Mouse (Mus musculus): ENCODE measurements around the gene Mc1r. TPM values are rescaled to one million over a fixed set of nuclear protein-coding genes. Genes with fewer than 3 reads are reported as not detected.
"Not testable (repeated sequence)": the region's sequence is repeated elsewhere in the genome, so short reads cannot be mapped to it uniquely, and the experiment has no call there.

Gene Mc1r
- total RNA-seq, 2 experiments from 2014 or later = not detected

DNA sequence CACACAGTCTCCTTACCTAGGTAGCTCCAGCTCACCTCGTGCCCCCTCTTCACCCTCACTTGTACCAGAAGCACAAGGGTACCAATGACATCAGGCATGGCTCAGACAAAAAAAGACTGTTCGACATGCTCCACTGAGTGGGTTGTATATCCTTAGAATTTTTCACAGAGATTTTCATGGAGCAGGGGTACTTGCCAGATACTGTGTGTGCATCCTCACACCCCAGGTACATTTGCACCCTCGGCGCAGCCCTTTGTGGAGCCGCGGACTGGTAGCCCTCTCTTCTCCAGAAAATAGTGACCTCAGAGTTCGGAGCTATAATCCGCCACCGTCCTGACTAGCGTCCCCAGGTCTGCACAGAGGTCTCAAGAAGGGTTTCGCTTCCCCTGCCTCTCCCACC lies 3.9 kb downstream of the Mc1r start:
- ATAC-seq (replicated peaks; ENCODE audit: low FRiP score, poor library complexity, severe bottlenecking) = no peak

DNA sequence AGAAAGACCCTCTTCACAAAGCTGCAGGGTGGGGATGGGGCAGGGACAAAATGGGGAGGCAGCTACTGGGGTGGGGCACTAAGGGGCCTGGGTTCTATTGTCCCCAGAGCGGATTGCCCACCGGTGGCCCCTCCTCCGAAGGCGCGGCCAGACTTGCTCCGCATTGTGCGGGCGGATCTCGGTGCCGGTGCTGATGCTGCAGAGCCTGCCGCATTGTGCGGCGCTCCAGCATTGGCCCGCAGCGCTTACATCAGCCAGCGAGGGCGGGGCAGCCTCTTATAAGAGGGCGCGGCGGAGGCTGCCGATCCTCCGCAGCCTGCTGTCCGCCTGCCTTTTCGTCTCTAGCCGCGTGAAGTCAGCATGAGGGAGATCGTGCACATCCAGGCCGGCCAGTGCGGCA lies 4.3 kb downstream of the Mc1r start, which contains the start of gene Tubb3:
Gene Tubb3 (plus strand): TSS at position 179 of the 400 bp plus-strand sequence.
- peak; percentile 39 for ATAC-seq (replicated peaks; ENCODE audit: low FRiP score, poor library complexity, severe bottlenecking)

DNA sequence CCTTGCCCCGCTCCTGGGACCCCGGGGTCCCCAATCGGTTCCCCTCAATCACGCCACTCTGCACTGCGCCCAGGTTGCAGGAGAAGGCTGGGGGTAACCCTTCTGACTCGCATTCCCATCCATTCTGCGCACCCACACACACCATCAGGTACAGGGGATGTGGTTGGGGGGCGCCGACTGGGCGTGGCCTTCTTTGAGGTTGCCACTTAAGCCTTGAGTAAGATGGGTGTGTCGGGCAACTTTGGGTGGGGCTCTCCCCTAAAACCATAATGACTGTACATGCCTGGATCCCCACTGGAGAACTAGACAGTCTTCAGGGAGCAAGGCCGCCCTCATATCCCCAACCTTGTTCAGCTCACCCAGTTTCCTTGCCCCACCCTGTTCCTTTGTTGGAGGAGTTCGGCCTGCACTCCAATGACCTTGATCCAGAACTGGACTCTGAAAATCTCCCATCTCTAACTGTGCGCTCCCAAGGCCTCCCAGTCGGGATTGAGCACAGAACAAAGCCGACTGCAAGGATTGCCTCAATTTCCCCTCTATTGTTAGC lies 4.9 kb downstream of the Mc1r start:
- no peak for ATAC-seq (replicated peaks; ENCODE audit: low FRiP score, poor library complexity, severe bottlenecking)

DNA sequence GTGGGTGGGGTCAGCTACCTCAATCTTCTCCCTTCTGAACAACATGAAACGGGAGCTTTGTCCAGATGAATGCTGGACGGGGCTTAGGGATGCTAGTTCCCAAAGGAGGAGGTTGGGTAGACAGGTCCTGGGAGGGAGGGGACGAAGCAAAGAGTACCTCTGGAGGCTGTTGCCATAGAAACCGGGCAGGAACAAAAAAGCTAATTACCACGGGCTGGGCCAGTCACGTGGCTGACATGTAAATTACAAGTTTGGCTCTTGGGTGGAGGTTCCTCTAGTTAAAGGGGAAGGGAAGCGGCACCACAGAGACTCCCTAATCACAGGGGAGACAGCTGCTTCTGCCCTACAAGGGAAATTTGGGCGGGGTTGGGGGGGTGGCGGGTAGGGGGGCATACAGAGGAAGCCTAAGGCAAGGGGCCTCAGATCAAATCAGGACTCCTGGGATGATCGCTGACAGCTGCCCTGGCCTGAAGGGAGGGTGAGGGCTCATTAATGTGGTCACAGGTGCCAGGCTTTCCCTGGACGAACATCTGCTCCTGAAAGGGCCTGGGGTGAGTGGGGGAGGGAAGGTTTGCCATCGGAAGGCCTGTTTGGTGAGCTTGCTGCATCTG lies 5.8 kb downstream of the Mc1r start:
- no peak for ATAC-seq (replicated peaks; ENCODE audit: low FRiP score, poor library complexity, severe bottlenecking)

DNA sequence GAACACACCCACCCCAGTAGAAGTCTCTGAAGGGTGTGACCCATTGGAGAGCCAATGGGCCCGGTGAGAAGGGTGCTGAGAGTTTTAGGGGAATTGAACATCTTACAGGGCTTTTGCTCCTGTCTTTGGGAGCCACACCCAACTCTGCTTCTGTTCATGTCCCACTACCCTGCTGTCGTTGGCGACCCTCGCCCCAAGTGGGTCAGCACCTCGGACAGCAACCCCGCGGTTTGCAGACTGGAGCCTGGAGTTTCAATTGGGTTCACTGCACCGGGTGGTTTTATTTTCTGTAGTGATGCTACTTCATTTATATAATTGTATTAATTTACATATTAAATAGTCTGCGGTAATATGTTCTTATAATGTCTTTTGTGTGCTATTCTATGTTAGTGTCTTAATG lies 7.3 kb downstream of the Mc1r start:
- no peak for ATAC-seq (replicated peaks; ENCODE audit: low FRiP score, poor library complexity, severe bottlenecking)

DNA sequence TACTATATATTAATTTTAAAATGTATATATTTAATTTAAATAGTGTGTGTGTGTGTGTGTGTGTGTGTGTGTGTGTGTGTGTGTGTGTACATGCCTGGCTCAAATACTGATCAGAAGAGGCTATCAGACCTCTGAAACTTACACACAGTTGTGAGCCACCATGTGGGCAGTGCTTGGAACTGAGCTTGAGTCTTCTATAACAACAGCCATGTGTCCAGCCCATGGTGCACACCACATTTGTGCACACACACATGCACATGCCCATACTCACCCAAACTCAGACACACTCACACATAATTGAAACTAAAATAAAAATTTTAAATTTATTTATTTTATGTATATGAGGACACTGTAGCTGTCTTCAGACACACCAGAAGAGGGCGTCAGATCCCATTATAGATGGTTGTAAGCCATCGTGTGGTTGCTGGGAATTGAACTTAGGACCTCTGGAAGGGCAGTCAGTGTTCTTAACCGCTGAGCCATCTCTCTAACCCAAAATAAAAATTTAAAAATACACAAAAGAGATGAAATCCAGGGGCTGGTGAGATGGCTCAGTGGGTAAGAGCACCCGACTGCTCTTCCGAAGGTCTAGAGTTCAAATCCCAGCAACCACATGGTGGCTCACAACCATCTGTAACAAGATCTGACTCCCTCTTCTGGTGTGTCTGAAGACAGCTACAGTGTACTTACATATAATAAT lies 8.2 kb downstream of the Mc1r start:
- not testable (repeated sequence) for ATAC-seq (replicated peaks; ENCODE audit: low FRiP score, poor library complexity, severe bottlenecking)

DNA sequence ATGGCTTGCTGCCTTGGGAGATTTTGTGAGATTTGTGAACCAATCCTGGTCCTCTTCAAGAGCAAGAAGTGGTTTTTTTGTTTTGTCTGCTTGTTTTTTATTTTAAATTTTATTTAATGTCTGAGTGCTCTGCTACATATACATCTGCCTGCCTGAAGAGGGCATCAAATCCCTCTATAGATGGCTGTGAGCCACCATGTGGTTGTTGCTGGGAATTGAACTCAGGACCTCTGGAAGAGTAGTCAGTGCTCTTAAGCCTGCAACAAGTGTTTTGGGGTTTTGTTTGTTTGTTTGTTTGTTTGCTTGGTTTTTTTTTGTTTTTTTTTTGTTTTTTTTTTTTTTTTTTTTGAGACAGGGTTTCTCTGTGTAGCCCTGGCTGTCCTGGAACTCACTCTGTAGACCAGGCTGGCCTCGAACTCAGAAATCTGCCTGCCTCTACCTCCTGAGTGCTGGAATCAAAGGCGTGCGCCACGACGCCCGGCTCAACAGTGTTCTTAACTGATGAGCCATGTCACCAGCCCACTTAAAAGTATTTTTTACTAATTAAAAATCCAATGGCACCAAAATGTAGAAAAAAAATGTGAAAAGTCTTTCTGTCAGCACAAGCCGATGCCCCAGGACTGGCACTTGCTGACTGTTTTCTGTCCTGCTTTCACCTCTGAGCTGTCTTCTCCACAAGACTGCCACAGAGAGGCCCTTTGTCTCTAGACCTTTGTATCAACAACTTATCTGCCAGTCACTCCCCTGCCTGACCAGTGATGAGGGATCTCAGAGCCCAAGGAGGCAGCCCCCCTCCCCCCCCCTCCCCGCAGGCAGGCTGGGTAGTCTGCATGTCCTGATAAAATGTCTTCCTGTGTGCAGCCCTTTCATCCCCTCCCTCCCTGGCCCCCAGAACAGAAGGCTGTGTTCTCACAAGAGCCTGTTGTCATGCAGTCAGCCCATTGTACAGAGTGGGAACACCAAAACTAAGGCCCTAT lies 9.3 kb downstream of the Mc1r start:
- no peak for ATAC-seq (replicated peaks; ENCODE audit: low FRiP score, poor library complexity, severe bottlenecking)

DNA sequence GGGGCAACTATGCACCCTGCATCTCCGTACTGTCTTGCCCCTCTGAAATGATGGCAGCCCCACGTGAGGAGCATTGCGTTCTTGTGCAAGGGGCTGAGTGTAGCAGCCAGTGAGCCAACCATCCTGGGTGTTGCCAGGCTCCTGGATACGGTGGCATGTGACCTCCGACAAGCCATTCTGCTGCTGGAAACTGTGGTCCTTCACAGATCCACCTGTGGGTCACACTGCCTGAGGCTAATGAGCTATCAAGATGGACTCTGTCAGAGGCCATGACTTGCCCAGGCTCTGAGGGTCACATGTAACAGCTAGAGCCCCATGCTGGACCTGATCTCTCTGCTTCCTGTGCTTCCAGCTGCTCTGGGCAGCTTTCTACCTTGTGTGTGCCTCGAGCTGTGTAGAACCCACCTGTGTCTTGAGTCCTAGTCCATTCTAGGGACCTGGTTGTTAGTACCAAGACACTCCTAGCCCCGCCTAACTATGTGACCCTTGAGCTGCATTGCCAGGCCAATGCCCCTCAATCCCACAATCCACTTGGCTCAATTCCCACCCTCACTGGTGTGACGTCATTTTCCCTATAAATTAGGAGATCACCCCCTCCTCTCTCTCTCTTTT lies 10.1 kb downstream of the Mc1r start:
- no peak for ATAC-seq (replicated peaks; ENCODE audit: low FRiP score, poor library complexity, severe bottlenecking)

DNA sequence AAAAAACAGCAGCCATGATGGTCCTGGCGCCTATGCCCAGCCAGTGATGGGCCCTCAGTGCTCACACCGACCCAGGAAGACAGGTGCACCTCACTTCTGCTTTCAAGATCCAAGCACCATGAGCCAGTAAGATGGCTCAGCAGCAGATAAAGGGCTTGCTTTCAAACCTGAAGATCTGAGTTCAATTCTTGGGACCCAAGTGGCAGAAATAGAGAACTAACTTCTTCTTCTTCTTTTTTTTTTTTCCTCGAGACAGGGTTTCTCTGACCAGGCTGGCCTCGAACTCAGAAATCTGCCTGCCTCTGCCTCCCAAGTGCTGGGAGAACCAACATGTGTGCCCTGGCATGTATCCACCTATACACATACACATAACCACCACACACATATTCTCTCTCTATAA lies 12.8 kb downstream of the Mc1r start:
- no peak for ATAC-seq (replicated peaks; ENCODE audit: low FRiP score, poor library complexity, severe bottlenecking)

DNA sequence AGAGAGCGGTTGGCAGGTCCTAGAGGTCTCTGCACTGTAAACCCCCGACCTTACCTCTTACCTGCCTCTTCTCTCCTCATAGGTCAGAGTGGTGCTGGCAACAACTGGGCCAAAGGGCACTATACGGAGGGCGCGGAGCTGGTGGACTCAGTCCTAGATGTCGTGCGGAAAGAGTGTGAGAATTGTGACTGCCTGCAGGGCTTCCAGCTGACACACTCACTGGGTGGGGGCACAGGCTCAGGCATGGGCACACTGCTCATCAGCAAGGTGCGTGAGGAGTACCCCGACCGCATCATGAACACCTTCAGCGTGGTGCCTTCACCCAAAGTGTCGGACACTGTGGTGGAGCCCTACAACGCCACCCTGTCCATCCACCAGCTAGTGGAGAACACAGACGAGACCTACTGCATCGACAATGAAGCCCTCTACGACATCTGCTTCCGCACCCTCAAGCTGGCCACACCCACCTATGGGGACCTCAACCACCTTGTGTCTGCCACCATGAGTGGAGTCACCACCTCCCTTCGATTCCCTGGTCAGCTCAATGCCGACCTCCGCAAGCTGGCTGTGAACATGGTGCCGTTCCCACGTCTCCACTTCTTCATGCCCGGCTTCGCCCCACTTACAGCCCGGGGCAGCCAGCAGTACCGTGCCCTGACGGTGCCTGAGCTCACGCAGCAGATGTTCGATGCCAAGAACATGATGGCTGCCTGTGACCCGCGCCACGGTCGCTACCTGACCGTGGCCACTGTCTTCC lies 13.8 kb downstream of the Mc1r start:
- no peak for ATAC-seq (replicated peaks; ENCODE audit: low FRiP score, poor library complexity, severe bottlenecking)

DNA sequence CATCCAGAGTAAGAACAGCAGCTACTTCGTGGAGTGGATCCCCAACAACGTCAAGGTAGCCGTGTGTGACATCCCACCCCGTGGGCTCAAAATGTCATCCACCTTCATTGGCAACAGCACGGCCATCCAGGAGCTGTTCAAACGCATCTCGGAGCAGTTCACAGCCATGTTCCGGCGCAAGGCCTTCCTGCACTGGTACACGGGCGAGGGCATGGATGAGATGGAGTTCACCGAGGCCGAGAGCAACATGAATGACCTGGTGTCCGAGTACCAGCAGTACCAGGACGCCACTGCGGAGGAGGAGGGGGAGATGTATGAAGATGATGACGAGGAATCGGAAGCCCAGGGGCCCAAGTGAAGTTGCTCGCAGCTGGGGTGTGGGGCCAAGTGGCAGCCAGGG lies 14.4 kb downstream of the Mc1r start:
- no peak for ATAC-seq (replicated peaks; ENCODE audit: low FRiP score, poor library complexity, severe bottlenecking)

DNA sequence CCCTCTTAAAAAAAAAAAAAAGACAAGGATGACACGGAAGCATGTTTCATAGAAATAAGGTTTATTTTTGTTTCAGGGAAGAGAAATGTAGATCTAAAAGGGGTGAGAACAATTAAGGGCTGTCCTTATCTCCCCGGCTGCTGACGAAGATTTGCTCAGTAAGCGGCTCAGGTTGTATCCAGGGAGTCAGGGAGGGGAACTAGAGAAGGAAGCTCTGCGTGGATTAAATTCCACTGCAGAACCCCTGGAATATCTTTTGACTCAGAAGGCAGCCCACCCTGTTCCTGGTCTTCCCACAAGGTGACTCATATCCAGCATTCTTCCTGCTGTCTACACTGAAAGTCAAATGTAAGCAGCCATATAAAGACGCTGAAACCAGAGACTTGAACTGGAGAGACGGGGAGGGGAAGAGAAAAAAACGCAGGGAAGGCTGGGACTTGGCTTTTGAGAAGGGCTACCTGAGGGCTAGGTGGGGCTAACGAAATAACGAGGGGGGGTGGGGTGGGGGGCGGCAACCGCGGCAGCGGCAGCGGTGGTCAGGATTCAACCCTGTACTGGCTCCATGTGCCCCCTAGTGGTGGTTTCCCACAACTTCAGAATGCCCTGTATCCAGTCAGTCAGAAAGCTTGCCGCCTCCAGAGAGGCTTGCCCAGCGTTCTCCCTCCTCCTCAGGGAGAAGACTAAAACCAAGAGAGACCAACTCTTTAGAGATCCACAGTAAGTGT lies 15.3 kb downstream of the Mc1r start:
- peak; percentile 80 for ATAC-seq (replicated peaks; ENCODE audit: low FRiP score, poor library complexity, severe bottlenecking)

DNA sequence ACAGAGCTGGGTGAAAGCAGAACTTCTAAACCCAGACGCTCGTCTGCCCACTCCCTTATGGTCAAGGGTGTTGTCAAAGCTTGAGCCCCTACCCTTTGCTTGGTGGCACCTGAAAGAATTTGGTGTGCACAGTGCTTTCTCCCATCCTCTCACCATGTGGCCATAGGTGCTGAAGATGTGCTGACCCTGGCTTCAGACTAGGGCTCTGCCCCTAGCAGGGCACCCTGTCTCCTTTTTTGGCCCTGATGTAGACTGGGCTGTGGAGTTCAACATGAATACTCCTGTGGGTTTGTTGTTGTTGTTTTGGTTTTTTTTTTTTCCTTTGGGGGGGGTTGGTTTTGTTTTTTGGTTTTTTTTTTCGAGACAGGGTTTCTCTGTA lies 15.9 kb downstream of the Mc1r start:
- ATAC-seq (replicated peaks; ENCODE audit: low FRiP score, poor library complexity, severe bottlenecking) = peak; percentile 27

DNA sequence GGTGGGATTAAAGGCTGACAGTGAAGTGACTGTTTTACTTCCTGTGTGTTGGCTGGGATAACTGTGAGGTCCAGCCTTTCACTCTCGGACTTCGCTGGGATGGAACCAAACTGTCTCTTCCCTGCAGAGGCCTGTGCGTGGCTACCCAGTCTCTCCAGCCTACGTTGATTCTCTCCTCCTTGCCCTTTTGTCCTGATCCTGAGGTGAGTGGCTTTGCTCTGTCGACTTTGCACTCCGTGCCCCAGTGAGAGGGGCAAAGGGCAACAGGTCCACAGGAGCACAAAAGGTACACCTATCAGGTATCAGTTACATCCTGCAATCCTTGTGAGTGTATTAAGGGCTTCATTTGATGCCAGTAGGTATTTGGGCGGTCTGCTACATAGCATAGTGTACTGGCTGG lies 16.5 kb downstream of the Mc1r start, which contains the start of gene Def8:
Gene Def8 (plus strand): TSS at position 87 of the 400 bp plus-strand sequence.
- no peak for ATAC-seq (replicated peaks; ENCODE audit: low FRiP score, poor library complexity, severe bottlenecking)

DNA sequence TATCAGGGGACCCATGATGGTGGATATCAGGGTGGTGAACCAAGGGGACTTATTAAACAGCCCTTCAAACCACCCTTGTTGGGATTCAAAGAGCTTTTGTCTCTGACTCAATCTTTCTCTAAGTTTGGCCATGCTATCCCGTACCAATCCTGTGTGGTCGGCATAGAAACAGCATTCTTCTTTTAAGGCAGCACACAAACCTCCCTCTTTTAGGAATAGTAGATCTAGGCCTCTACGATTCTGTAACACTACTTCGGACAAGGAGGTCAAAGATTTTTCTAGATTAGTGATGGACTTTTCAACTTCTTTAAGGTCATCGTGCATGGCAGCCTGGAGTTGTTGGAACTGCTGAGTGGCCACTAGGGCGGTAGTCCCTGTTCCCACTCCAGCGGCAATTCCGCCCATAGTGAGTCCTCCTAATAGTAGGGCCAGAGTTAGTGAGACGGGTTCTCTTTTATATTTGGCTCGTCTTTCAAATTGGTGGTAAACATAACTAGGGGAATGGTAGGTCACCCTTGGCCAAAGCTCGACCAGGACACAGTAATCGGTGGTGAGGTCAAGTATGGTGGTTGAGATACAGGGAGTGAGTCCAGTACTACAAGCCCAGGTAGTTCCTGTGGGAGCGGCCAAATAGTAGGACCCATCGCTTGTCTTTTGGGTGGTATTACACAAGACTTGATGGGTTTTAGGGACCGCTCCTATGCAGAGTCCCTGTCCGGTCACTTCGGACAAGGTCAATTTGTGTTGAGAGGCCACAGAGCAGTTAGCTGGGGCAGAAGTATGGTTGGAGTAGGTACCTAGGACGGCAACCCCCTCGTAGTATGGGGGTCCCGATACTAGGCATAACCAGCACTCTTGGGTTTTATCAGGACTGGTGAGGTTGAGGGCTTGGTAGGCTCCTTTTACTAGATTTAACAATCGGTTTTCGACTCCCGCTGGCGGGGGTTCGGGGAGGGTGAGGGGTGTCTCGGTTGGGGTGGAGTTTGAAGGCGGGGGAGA lies 19.9 kb downstream of the Mc1r start:
- ATAC-seq (replicated peaks; ENCODE audit: low FRiP score, poor library complexity, severe bottlenecking) = no peak

DNA sequence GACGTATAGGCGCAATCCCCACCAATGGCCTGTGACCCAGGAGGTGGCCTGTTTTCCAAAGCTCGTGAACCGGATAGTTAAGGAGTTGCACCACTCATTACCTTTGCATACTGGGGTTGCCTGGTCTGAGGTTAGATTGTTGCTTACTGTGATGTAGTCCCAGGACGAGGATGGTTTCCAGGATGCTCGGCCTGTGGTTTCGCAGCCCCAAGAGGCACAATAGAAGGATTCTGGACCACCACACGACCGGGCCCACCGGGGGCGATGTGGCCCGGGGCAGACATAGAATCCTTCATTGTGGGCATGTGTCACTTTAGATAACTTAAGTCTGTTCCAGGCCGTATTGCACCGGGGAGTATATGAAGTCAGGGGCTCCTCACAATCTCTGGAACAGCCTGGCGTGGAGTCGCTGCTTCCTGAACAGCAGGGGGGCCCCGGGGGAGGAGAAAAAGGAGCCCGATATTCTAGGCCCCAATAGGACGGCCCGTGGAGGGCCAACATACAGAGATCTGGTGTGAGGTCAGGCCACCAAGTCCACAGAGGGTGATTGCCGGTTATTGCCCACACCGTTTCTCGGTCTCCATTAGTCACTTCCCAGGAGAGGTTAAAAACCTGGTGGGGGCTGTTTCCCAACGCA lies 20.9 kb downstream of the Mc1r start:
- no peak for ATAC-seq (replicated peaks; ENCODE audit: low FRiP score, poor library complexity, severe bottlenecking)

DNA sequence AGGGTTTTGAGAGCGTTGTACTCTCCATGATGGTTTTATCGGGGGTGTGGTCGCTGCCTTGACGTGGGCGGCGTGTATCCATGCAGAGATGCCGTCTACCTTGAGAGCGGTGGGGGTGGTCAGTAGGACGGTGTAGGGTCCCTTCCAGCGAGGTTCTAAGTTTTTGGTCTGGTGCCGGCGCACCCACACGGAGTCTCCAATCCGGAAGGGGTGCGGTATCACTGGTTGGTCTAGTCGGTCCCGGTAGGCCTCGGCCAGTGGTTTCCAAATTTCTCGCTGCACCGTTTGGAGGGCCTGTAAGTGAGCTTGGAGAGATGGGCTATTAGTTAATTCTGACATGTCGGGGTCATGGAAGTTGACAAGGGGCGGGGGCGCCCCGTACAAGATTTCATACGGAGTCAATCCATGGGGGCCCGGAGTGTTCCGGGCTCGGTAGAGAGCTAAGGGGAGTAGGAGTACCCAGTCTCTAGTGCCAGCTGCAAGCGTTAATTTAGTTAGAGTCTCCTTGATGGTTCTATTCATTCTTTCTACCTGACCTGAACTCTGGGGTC lies 21.5 kb downstream of the Mc1r start:
- no peak for ATAC-seq (replicated peaks; ENCODE audit: low FRiP score, poor library complexity, severe bottlenecking)
